Comparison of ENCODE assay signal across 8 mouse cellular contexts in genomic region chr12:101974571-101974970, GRCm38 (mm10). TPM values are rescaled to one million over a fixed set of nuclear protein-coding genes. Genes with fewer than 3 reads are reported as not detected.
DNase-seq lines count a peak whose midpoint lies in the region; ATAC-seq and TF ChIP-seq lines count a peak whose summit lies in the region.
"Had no signal": no experiment of that assay in that cellular context is flagged by ENCODE, and none has a peak within 500 bp of the region (broad histone marks: within the 10 kb centered on the region; RNA-seq: fewer than 3 reads in every experiment).

No protein-coding gene starts in this region.

- H3K4me1 ChIP-seq in neural tube, embryonic 11.5 days (ENCODE audit: control insufficient read depth, insufficient read depth, low read length) = no peaks in the 10 kb centered on the region
- peaks cover 2% of the 10 kb centered on the region; the same call in 1 of the 2 replicates for H3K4me1 ChIP-seq in forebrain, embryonic 11.5 days (replicated peaks; ENCODE audit: control insufficient read depth, insufficient read depth, low read length)
- peaks cover 11% of the 10 kb centered on the region for H3K4me1 ChIP-seq in limb, embryonic 15.5 days
- H3K4me1 ChIP-seq in stomach, postnatal 0 days (replicated peaks; ENCODE audit: control insufficient read depth, insufficient read depth) = peaks cover 3% of the 10 kb centered on the region; the same call in 1 of the 2 replicates

- no peak for DNase-seq in neural tube, embryonic 11.5 days (ENCODE audit: low spot score)
- no peak for DNase-seq in neural tube, embryonic 10.5 days (ENCODE audit: extremely low spot score, low spot score)
- DNase-seq in forebrain, embryonic 11.5 days (ENCODE audit: low spot score) = no peak
- no peak for DNase-seq in stomach, postnatal 0 days (ENCODE audit: low spot score)
- no peak for DNase-seq in layer of hippocampus, adult 11-12 months (ENCODE audit: low spot score)
- no peak for DNase-seq in left cerebral cortex, adult 8-10 months (ENCODE audit: low spot score in 2 of 2)
- DNase-seq: cerebellum, adult 8-10 months had no signal

- peak overlapping the region; percentile 84 for H3K4me3 ChIP-seq in neural tube, embryonic 11.5 days (ENCODE audit: low read depth, low read length)
- H3K4me3 ChIP-seq in forebrain, embryonic 11.5 days (ENCODE audit: low read depth, low read length) = peak overlapping the region; percentile 89
- peak overlapping the region; percentile 95 for H3K4me3 ChIP-seq in limb, embryonic 15.5 days
- H3K4me3 ChIP-seq in stomach, postnatal 0 days (ENCODE audit: low read depth, low read length) = peak overlapping the region; percentile 91

- no peak for ATAC-seq in neural tube, embryonic 11.5 days (ENCODE audit: insufficient read depth, low FRiP score, low TSS enrichment)
- ATAC-seq in forebrain, embryonic 11.5 days (replicated peaks; ENCODE audit: low FRiP score) = no peak
- no peak for ATAC-seq in limb, embryonic 15.5 days (ENCODE audit: insufficient number of reproducible peaks, low FRiP score, low TSS enrichment, low read depth)
- no peak for ATAC-seq in stomach, postnatal 0 days (ENCODE audit: low FRiP score, low TSS enrichment)

- 20% methylated on average over 1 of the region's 1 CpGs for WGBS in neural tube, embryonic 11.5 days
- 13% methylated on average over 1 of the region's 1 CpGs for WGBS in forebrain, embryonic 11.5 days
- WGBS in limb, embryonic 15.5 days = 20% methylated on average over 1 of the region's 1 CpGs
- WGBS in stomach, postnatal 0 days = 9% methylated on average over 1 of the region's 1 CpGs

- TF ChIP-seq EP300 in stomach, postnatal 0 days (optimal IDR thresholded peaks at IDR 0.05) = no peak

- no peaks in the 10 kb centered on the region for H3K36me3 ChIP-seq in neural tube, embryonic 11.5 days (ENCODE audit: control insufficient read depth, insufficient read depth, low read length)
- no peaks in the 10 kb centered on the region for H3K36me3 ChIP-seq in forebrain, embryonic 11.5 days (ENCODE audit: control insufficient read depth, insufficient read depth, low read length)
- 0 out of 2 replicates have a peak, but pooled peaks cover 8% of the 10 kb centered on the region for H3K36me3 ChIP-seq in limb, embryonic 15.5 days
- no peaks in the 10 kb centered on the region for H3K36me3 ChIP-seq in stomach, postnatal 0 days (ENCODE audit: control insufficient read depth, insufficient read depth, low read length)

- H3K4me2 ChIP-seq in neural tube, embryonic 11.5 days (ENCODE audit: low read depth) = peak overlapping the region; percentile 66
- peak overlapping the region; percentile 66 for H3K4me2 ChIP-seq in forebrain, embryonic 11.5 days (ENCODE audit: low read depth, low read length, severe bottlenecking)
- H3K4me2 ChIP-seq in limb, embryonic 15.5 days = peak overlapping the region; percentile 64
- peak overlapping the region; percentile 74 for H3K4me2 ChIP-seq in stomach, postnatal 0 days (replicated peaks; ENCODE audit: low read depth)

- H3K27me3 ChIP-seq in neural tube, embryonic 11.5 days (ENCODE audit: control insufficient read depth, insufficient read depth, low read length) = no peaks in the 10 kb centered on the region
- no peaks in the 10 kb centered on the region for H3K27me3 ChIP-seq in forebrain, embryonic 11.5 days (ENCODE audit: control insufficient read depth, insufficient read depth, low read length)
- no peaks in the 10 kb centered on the region for H3K27me3 ChIP-seq in limb, embryonic 15.5 days
- H3K27me3 ChIP-seq in stomach, postnatal 0 days (ENCODE audit: control insufficient read depth, insufficient read depth, low read length) = no peaks in the 10 kb centered on the region

- peak overlapping the region; percentile 94 for H3K9ac ChIP-seq in neural tube, embryonic 11.5 days (ENCODE audit: low read length)
- H3K9ac ChIP-seq in forebrain, embryonic 11.5 days (ENCODE audit: low read length) = peak overlapping the region; percentile 95
- H3K9ac ChIP-seq in limb, embryonic 15.5 days = 0 out of 2 replicates have a peak overlapping the region, but pooled peaks have one; percentile 92
- peak overlapping the region; percentile 94; the same call in 1 of the 2 replicates for H3K9ac ChIP-seq in stomach, postnatal 0 days (ENCODE audit: low read length)

- TF ChIP-seq CTCF in stomach, postnatal 0 days (IDR thresholded peaks at IDR 0.05; ENCODE audit: low read depth) = no peak

- no peak overlapping the region for H3K27ac ChIP-seq in neural tube, embryonic 11.5 days (ENCODE audit: low read depth, low read length)
- peak overlapping the region; percentile 80; the same call in 1 of the 2 replicates for H3K27ac ChIP-seq in forebrain, embryonic 11.5 days (ENCODE audit: low read depth, low read length)
- H3K27ac ChIP-seq in limb, embryonic 15.5 days = no peak overlapping the region
- no peak overlapping the region; the same call in 1 of the 2 replicates for H3K27ac ChIP-seq in stomach, postnatal 0 days (replicated peaks)

- no peaks in the 10 kb centered on the region for H3K9me3 ChIP-seq in neural tube, embryonic 11.5 days (ENCODE audit: control insufficient read depth, low read length)
- no peaks in the 10 kb centered on the region for H3K9me3 ChIP-seq in forebrain, embryonic 11.5 days (ENCODE audit: control insufficient read depth, low read length)
- H3K9me3 ChIP-seq in limb, embryonic 15.5 days = no peaks in the 10 kb centered on the region
- no peaks in the 10 kb centered on the region for H3K9me3 ChIP-seq in stomach, postnatal 0 days (ENCODE audit: control insufficient read depth, low read length)

RNA-seq across cellular contexts. Expression of gene Cpsf2, which starts 1.2 kb away (rescaled TPM):
- polyA plus RNA-seq in neural tube, embryonic 11.5 days (2014; fragmentation: Nextera tagmentation; extraction: Ambion mirVana) = 43.8 and 44.1 TPM in 2 replicates
- 45.0 and 46.1 TPM in 2 replicates for polyA plus RNA-seq in forebrain, embryonic 11.5 days (2014; fragmentation: Nextera tagmentation; extraction: Ambion mirVana)
- polyA plus RNA-seq in limb, embryonic 15.5 days (2015; fragmentation: Nextera tagmentation; extraction: Ambion mirVana) = 23.2 and 24.2 TPM in 2 replicates
- polyA plus RNA-seq in stomach, postnatal 0 days (2015; fragmentation: Nextera tagmentation; extraction: Ambion mirVana) = 12.1 and 13.9 TPM in 2 replicates
- 10 to 100 TPM; 24.7 to 27.7 (median 27.3) TPM for total RNA-seq in left cerebral cortex, adult 8-10 months (2022)

RNA-seq across cellular contexts. Expression of gene Atxn3, which starts 16.5 kb away (rescaled TPM):
- 14.1 and 19.4 TPM in 2 replicates for polyA plus RNA-seq in neural tube, embryonic 11.5 days (2014; fragmentation: Nextera tagmentation; extraction: Ambion mirVana)
- 15.6 and 18.5 TPM in 2 replicates for polyA plus RNA-seq in forebrain, embryonic 11.5 days (2014; fragmentation: Nextera tagmentation; extraction: Ambion mirVana)
- polyA plus RNA-seq in limb, embryonic 15.5 days (2015; fragmentation: Nextera tagmentation; extraction: Ambion mirVana) = 12.7 and 16.0 TPM in 2 replicates
- polyA plus RNA-seq in stomach, postnatal 0 days (2015; fragmentation: Nextera tagmentation; extraction: Ambion mirVana) = 12.0 and 13.4 TPM in 2 replicates
- 10 to 100 TPM; 20.2 to 27.3 (median 22.3) TPM for total RNA-seq in left cerebral cortex, adult 8-10 months (2022)
